Mouse (Mus musculus): ENCODE results near the gene 6030468B19Rik.

DNA sequence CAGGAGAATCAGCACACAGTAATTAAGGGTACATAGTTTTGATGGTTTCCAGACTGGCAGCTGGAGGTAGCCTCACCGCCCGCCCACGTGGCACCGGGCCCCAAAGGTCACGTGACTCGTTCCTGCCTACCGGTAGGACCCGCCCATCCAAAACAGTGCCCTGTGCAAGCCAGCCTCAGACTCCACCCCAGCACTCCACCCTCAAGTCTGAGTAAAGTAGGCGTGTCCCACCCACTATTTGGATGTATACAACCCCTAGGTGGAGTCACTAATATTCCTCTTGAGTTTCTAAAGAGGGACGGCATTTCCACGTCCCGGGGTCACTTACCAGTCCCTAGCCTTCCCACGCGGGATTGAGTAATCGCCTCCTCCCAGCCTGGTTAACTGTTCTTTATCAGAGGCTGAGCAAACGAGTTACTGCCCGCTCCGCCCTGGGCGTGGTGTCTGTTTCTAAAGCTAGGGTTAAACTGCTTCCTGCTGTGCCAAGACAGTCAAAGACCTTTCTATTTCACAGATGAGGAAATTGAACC lies 16.8 kb upstream of the 6030468B19Rik start:
- peak; percentile 70 for TF ChIP-seq POLR2A (IDR thresholded peaks at IDR 0.05; ENCODE audit: borderline replicate concordance, control insufficient read depth, low read depth, low read length)
- TF ChIP-seq CTCF (IDR thresholded peaks at IDR 0.05; ENCODE audit: control insufficient read depth, insufficient read depth, low read length) = 0 out of 2 replicates have a peak, but pooled peaks have one; percentile 1
